Mouse (Mus musculus): Measurements from ENCODE around the gene Acer3. TPM values are rescaled to one million over a fixed set of nuclear protein-coding genes. Genes with fewer than 3 reads are reported as not detected.

Gene Acer3
- polyA plus RNA-seq, 1 experiment from 2014 or later = 18.9 TPM

GRCm38 (mm10) chr7:98354921-98355310 lies 33.9 kb upstream of the Acer3 start:
- peaks cover 36% of the 10 kb centered on the region for H3K4me1 ChIP-seq (ENCODE audit: control insufficient read depth, insufficient read depth, low read length)
- peaks cover 28% of the 10 kb centered on the region for H3K36me3 ChIP-seq (ENCODE audit: control insufficient read depth, insufficient read depth, low read length)
- H3K27me3 ChIP-seq (ENCODE audit: control insufficient read depth, insufficient read depth, low read length) = no peaks in the 10 kb centered on the region
- H3K9ac ChIP-seq (replicated peaks; ENCODE audit: low read length) = no peak overlapping the region
- no peak overlapping the region for H3K4me2 ChIP-seq (ENCODE audit: low read length)
- H3K4me3 ChIP-seq (replicated peaks; ENCODE audit: low read depth, low read length) = no peak overlapping the region
- 33% methylated on average over 4 of the region's 4 CpGs for WGBS
- H3K27ac ChIP-seq (replicated peaks; ENCODE audit: low read depth, low read length) = no peak overlapping the region
- no peak for ATAC-seq (ENCODE audit: low FRiP score, low TSS enrichment)
- H3K9me3 ChIP-seq (ENCODE audit: control insufficient read depth, low read length) = no peaks in the 10 kb centered on the region
- no peak for DNase-seq

- Histone ChIP-seq H3K4me1 (ENCODE audit: control insufficient read depth, insufficient read depth, low read length) (peaks cover 30% of the 10 kb centered on the region), H3K27me3 (ENCODE audit: control insufficient read depth, insufficient read depth, low read length) (no peaks in the 10 kb centered on the region), H3K9me3 (ENCODE audit: control insufficient read depth, low read length) (no peaks in the 10 kb centered on the region), H3K9ac (replicated peaks; ENCODE audit: low read length) (no peak overlapping the region), H3K4me2 (ENCODE audit: low read length) (no peak overlapping the region), H3K4me3 (replicated peaks; ENCODE audit: low read depth, low read length) (no peak overlapping the region), H3K36me3 (ENCODE audit: control insufficient read depth, insufficient read depth, low read length) (peaks cover 29% of the 10 kb centered on the region), H3K27ac (replicated peaks; ENCODE audit: low read depth, low read length) (no peak overlapping the region)
- 21% methylated on average over 12 of the region's 12 CpGs for WGBS
- ATAC-seq (ENCODE audit: low FRiP score, low TSS enrichment) = no peak
- peak; percentile 41 for DNase-seq
Observed at GRCm38 (mm10) chr7:98354160-98354920, 33.3 kb upstream of the Acer3 start.

GRCm38 (mm10) chr7:98353616-98354015 lies 32.6 kb upstream of the Acer3 start:
- peaks cover 24% of the 10 kb centered on the region; the same call in 1 of the 2 replicates for H3K4me1 ChIP-seq (ENCODE audit: control insufficient read depth, insufficient read depth, low read length)
- WGBS = 96% methylated on average over 5 of the region's 5 CpGs
- H3K27ac ChIP-seq (replicated peaks; ENCODE audit: low read depth, low read length) = no peak overlapping the region
- peaks cover 29% of the 10 kb centered on the region for H3K36me3 ChIP-seq (ENCODE audit: control insufficient read depth, insufficient read depth, low read length)
- DNase-seq (no peak), ATAC-seq (ENCODE audit: low FRiP score, low TSS enrichment) (no peak)
- no peak overlapping the region for H3K4me3 ChIP-seq (replicated peaks; ENCODE audit: low read depth, low read length)
- no peak overlapping the region for H3K9ac ChIP-seq (replicated peaks; ENCODE audit: low read length)
- H3K27me3 ChIP-seq (ENCODE audit: control insufficient read depth, insufficient read depth, low read length) = no peaks in the 10 kb centered on the region
- no peaks in the 10 kb centered on the region for H3K9me3 ChIP-seq (ENCODE audit: control insufficient read depth, low read length)
- H3K4me2 ChIP-seq (ENCODE audit: low read length) = no peak overlapping the region

- Histone ChIP-seq H3K36me3 (ENCODE audit: control insufficient read depth, insufficient read depth, low read length) (peaks cover 29% of the 10 kb centered on the region), H3K9ac (replicated peaks; ENCODE audit: low read length) (no peak overlapping the region), H3K4me1 (ENCODE audit: control insufficient read depth, insufficient read depth, low read length) (peaks cover 20% of the 10 kb centered on the region; the same call in 1 of the 2 replicates), H3K4me2 (ENCODE audit: low read length) (no peak overlapping the region), H3K4me3 (replicated peaks; ENCODE audit: low read depth, low read length) (no peak overlapping the region), H3K9me3 (ENCODE audit: control insufficient read depth, low read length) (no peaks in the 10 kb centered on the region), H3K27ac (replicated peaks; ENCODE audit: low read depth, low read length) (no peak overlapping the region), H3K27me3 (ENCODE audit: control insufficient read depth, insufficient read depth, low read length) (no peaks in the 10 kb centered on the region)
- no peak for ATAC-seq (ENCODE audit: low FRiP score, low TSS enrichment)
- DNase-seq = no peak
- 93% methylated on average over 3 of the region's 3 CpGs for WGBS
Observed at GRCm38 (mm10) chr7:98351523-98351922, 30.5 kb upstream of the Acer3 start.

- Histone ChIP-seq H3K27me3 (ENCODE audit: control insufficient read depth, insufficient read depth, low read length) (no peaks in the 10 kb centered on the region), H3K9ac (replicated peaks; ENCODE audit: low read length) (no peak overlapping the region), H3K9me3 (ENCODE audit: control insufficient read depth, low read length) (no peaks in the 10 kb centered on the region), H3K27ac (replicated peaks; ENCODE audit: low read depth, low read length) (no peak overlapping the region), H3K4me1 (ENCODE audit: control insufficient read depth, insufficient read depth, low read length) (peaks cover 9% of the 10 kb centered on the region; the same call in 1 of the 2 replicates), H3K4me3 (replicated peaks; ENCODE audit: low read depth, low read length) (no peak overlapping the region), H3K36me3 (ENCODE audit: control insufficient read depth, insufficient read depth, low read length) (peaks cover 29% of the 10 kb centered on the region), H3K4me2 (ENCODE audit: low read length) (no peak overlapping the region)
- no peak for ATAC-seq (ENCODE audit: low FRiP score, low TSS enrichment)
- 95% methylated on average over 6 of the region's 6 CpGs for WGBS
- no peak for DNase-seq
Observed at GRCm38 (mm10) chr7:98349821-98350220, 28.8 kb upstream of the Acer3 start.

GRCm38 (mm10) chr7:98349096-98349495 lies 28.1 kb upstream of the Acer3 start:
- Histone ChIP-seq H3K9ac (replicated peaks; ENCODE audit: low read length) (no peak overlapping the region), H3K36me3 (ENCODE audit: control insufficient read depth, insufficient read depth, low read length) (peaks cover 29% of the 10 kb centered on the region), H3K27me3 (ENCODE audit: control insufficient read depth, insufficient read depth, low read length) (no peaks in the 10 kb centered on the region), H3K9me3 (ENCODE audit: control insufficient read depth, low read length) (no peaks in the 10 kb centered on the region), H3K4me3 (replicated peaks; ENCODE audit: low read depth, low read length) (no peak overlapping the region), H3K4me1 (ENCODE audit: control insufficient read depth, insufficient read depth, low read length) (peaks cover 2% of the 10 kb centered on the region; the same call in 1 of the 2 replicates), H3K4me2 (ENCODE audit: low read length) (no peak overlapping the region), H3K27ac (replicated peaks; ENCODE audit: low read depth, low read length) (no peak overlapping the region)
- WGBS = 22% methylated on average over 5 of the region's 5 CpGs
- ATAC-seq (ENCODE audit: low FRiP score, low TSS enrichment) (peak; percentile 10; the same call in 1 of the 2 replicates), DNase-seq (peak; percentile 83)

- no peak overlapping the region for H3K27ac ChIP-seq (replicated peaks; ENCODE audit: low read depth, low read length)
- H3K4me2 ChIP-seq (ENCODE audit: low read length) = no peak overlapping the region
- H3K27me3 ChIP-seq (ENCODE audit: control insufficient read depth, insufficient read depth, low read length) = no peaks in the 10 kb centered on the region
- H3K4me1 ChIP-seq (ENCODE audit: control insufficient read depth, insufficient read depth, low read length) = no peaks in the 10 kb centered on the region
- ATAC-seq (ENCODE audit: low FRiP score, low TSS enrichment) (no peak), DNase-seq (peak; percentile 82)
- peaks cover 29% of the 10 kb centered on the region for H3K36me3 ChIP-seq (ENCODE audit: control insufficient read depth, insufficient read depth, low read length)
- WGBS = 65% methylated on average over 7 of the region's 7 CpGs
- no peaks in the 10 kb centered on the region for H3K9me3 ChIP-seq (ENCODE audit: control insufficient read depth, low read length)
- H3K9ac ChIP-seq (replicated peaks; ENCODE audit: low read length) = no peak overlapping the region
- H3K4me3 ChIP-seq (replicated peaks; ENCODE audit: low read depth, low read length) = no peak overlapping the region
Observed at GRCm38 (mm10) chr7:98348043-98348442, 27.0 kb upstream of the Acer3 start.

GRCm38 (mm10) chr7:98347471-98347870 lies 26.5 kb upstream of the Acer3 start:
- no peak overlapping the region for H3K4me2 ChIP-seq (ENCODE audit: low read length)
- H3K9ac ChIP-seq (replicated peaks; ENCODE audit: low read length) = no peak overlapping the region
- DNase-seq (no peak), ATAC-seq (ENCODE audit: low FRiP score, low TSS enrichment) (no peak)
- WGBS = 90% methylated on average over 5 of the region's 5 CpGs
- no peak overlapping the region for H3K27ac ChIP-seq (replicated peaks; ENCODE audit: low read depth, low read length)
- no peaks in the 10 kb centered on the region for H3K4me1 ChIP-seq (ENCODE audit: control insufficient read depth, insufficient read depth, low read length)
- peaks cover 24% of the 10 kb centered on the region for H3K36me3 ChIP-seq (ENCODE audit: control insufficient read depth, insufficient read depth, low read length)
- H3K27me3 ChIP-seq (ENCODE audit: control insufficient read depth, insufficient read depth, low read length) = no peaks in the 10 kb centered on the region
- H3K9me3 ChIP-seq (ENCODE audit: control insufficient read depth, low read length) = no peaks in the 10 kb centered on the region
- no peak overlapping the region for H3K4me3 ChIP-seq (replicated peaks; ENCODE audit: low read depth, low read length)

GRCm38 (mm10) chr7:98345036-98345435 lies 24.0 kb upstream of the Acer3 start:
- H3K4me1 ChIP-seq (ENCODE audit: control insufficient read depth, insufficient read depth, low read length) = no peaks in the 10 kb centered on the region
- WGBS = 49% methylated on average over 6 of the region's 6 CpGs
- no peak overlapping the region for H3K4me2 ChIP-seq (ENCODE audit: low read length)
- no peak for ATAC-seq (ENCODE audit: low FRiP score, low TSS enrichment)
- no peak for DNase-seq
- H3K36me3 ChIP-seq (ENCODE audit: control insufficient read depth, insufficient read depth, low read length) = peaks cover 2% of the 10 kb centered on the region; the same call in 1 of the 2 replicates
- no peak overlapping the region for H3K9ac ChIP-seq (replicated peaks; ENCODE audit: low read length)
- H3K9me3 ChIP-seq (ENCODE audit: control insufficient read depth, low read length) = no peaks in the 10 kb centered on the region
- H3K27me3 ChIP-seq (ENCODE audit: control insufficient read depth, insufficient read depth, low read length) = no peaks in the 10 kb centered on the region
- H3K4me3 ChIP-seq (replicated peaks; ENCODE audit: low read depth, low read length) = no peak overlapping the region
- H3K27ac ChIP-seq (replicated peaks; ENCODE audit: low read depth, low read length) = no peak overlapping the region

Measured in midbrain, embryonic 14.5 days (tissue).